Mouse (Mus musculus) liver, embryonic 15.5 days (tissue): Measurements from ENCODE around the gene Fbxl13. TPM values are rescaled to one million over a fixed set of nuclear protein-coding genes. Genes with fewer than 3 reads are reported as not detected.

ENCODE experiments used
- ATAC-seq: fragments of 200-750 bp; cut with Nextera tagmentation; 2 replicates; pipeline ENCODE4 v1.8.0; 2017; ENCODE audit warnings: moderate number of reproducible peaks, mild to moderate bottlenecking, moderate library complexity; ENCODE audit not compliant: insufficient read depth
- H3K27ac ChIP-seq: fragments of 300-500 bp; sonication (generic); replicated peaks from 2 replicates; pipeline ENCODE4 v1.5.1; 2015; ENCODE audit warnings: mild to moderate bottlenecking, inconsistent platforms
- H3K27me3 ChIP-seq: fragments of 300-500 bp; sonication (generic); 2 replicates; pipeline ENCODE4 v1.6.1; 2015; ENCODE audit warnings: mild to moderate bottlenecking, inconsistent platforms
- H3K36me3 ChIP-seq: fragments of 300-500 bp; sonication (generic); replicated peaks from 2 replicates; pipeline ENCODE4 v1.6.1; 2015; ENCODE audit warnings: moderate library complexity, mild to moderate bottlenecking, inconsistent platforms
- H3K4me1 ChIP-seq: fragments of 300-500 bp; sonication (generic); replicated peaks from 2 replicates; pipeline ENCODE4 v1.6.1; 2015; ENCODE audit warnings: inconsistent platforms
- H3K4me2 ChIP-seq: fragments of 300-500 bp; sonication (generic); 2 replicates; pipeline ENCODE4 v1.6.1; 2015; ENCODE audit warnings: moderate library complexity, mild to moderate bottlenecking, inconsistent platforms
- H3K4me3 ChIP-seq: fragments of 300-500 bp; sonication (generic); replicated peaks from 2 replicates; pipeline ENCODE4 v1.5.1; 2015; ENCODE audit warnings: mild to moderate bottlenecking, inconsistent platforms
- H3K9ac ChIP-seq: fragments of 300-500 bp; sonication (generic); 2 replicates; pipeline ENCODE4 v1.6.1; 2015; ENCODE audit warnings: moderate library complexity, mild to moderate bottlenecking, inconsistent platforms
- H3K9me3 ChIP-seq: fragments of 300-500 bp; sonication (generic); replicated peaks from 2 replicates; pipeline ENCODE4 v1.6.1; 2016; ENCODE audit warnings: inconsistent platforms
- WGBS: fragments of 180-500 bp; shearing (Covaris S2); methylation state at CpG from one replicate; pipeline ENCODE4 v1.1.7; 2015; ENCODE audit warnings: mixed read lengths; ENCODE audit not compliant: insufficient replicate concordance; 5-methylcytosine and 5-hydroxymethylcytosine counted together
- polyA plus RNA-seq: library from polyadenylated mRNA; unstranded; fragments of >200 nt; fragmentation: Nextera tagmentation; extraction: Ambion mirVana; gene quantifications from 2 replicates; pipeline ENCODE4 v1.2.1, GENCODE M21; 2015

The Fbxl13 gene
- polyA plus RNA-seq, 1 experiment from 2014 or later: 0.08 TPM

DNA sequence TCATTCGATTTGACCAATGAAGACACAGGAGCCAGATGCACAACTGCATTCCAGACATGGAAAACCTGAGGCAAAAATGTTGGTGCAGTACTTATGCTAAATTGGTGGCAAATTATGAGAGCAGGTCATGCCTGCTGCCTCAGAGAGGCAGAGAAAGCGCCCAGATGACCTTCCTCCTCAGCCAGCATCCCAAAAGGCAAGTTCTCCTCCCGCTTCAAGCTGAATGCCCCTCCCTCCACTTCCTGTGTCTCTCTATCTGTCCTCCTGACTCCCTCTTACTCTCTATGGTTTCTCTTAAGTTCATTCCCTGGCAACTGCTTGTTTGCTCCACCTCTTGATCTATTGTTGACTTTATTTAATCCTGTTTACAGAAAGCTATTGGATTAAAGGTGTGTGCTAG is 150.7 kb downstream of the Fbxl13 start:
- 25% methylated on average over 3 of the region's 3 CpGs for WGBS
- ATAC-seq: no peak
- H3K4me3 ChIP-seq: no peak overlapping the region

DNA sequence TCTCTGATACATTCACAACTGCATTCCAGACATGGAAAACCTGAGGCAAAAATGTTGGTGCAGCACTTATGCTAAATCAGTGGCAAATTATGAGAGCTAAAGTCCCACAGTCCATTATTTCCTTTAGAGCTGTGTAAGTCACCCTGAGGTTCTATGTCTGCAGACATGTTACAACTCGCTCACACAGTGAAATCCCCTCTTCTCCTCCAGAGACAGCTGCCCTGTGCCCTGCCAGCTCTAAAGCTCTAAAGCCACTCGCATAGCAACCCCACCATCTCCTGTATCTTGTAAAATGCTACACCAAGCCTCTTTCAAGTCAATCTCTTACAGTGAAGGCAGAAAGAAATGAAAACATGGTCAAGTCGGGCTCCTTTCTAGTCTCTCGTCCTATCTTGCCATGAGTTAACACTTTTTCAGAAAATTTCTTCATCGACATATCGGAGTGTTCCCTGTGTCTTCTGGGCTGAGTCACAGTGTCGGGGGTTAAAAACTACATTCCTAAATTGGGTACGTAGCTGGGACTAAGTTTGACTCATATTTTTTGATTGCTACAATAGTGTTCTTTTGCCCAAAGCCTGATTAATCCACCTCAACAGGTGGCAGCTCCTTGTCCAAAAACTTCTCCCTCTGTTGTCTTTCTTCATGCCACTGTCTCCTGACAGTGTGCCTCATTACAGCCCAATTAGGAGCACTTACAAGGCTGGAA is 152.0 kb downstream of the Fbxl13 start:
- Histone ChIP-seq H3K9ac (no peak overlapping the region), H3K4me1 (no peaks in the 10 kb centered on the region), H3K9me3 (no peaks in the 10 kb centered on the region), H3K36me3 (no peaks in the 10 kb centered on the region), H3K27me3 (no peaks in the 10 kb centered on the region), H3K4me3 (no peak overlapping the region), H3K4me2 (no peak overlapping the region), H3K27ac (no peak overlapping the region)
- 63% methylated on average over 8 of the region's 8 CpGs for WGBS
- no peak for ATAC-seq

More for the DNA sequence above, 150.7 kb downstream of the Fbxl13 start:
- Histone ChIP-seq H3K9ac (no peak overlapping the region), H3K36me3 (no peaks in the 10 kb centered on the region), H3K27ac (no peak overlapping the region), H3K27me3 (no peaks in the 10 kb centered on the region), H3K9me3 (no peaks in the 10 kb centered on the region), H3K4me1 (no peaks in the 10 kb centered on the region), H3K4me2 (no peak overlapping the region)

DNA sequence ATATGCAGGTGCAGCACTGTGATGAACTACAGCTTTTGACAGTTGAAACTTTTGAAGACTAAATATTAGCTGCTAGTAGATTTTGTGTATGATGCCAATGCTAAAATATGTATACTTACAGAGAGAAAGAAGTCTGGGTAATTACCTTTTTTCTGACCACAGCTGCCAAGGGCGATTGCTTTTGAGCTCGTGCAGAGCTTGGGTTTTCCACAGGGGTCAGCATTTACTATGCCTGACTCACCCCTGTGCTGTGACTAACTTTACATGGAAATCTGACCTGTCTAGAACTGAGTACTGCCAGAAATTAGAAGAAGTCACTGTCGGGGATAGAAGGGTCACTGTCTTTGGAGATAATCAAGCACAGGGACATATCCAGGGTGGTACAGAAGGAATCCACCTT is 153.2 kb downstream of the Fbxl13 start:
- no peak overlapping the region for H3K4me2 ChIP-seq
- no peak for ATAC-seq
- no peak overlapping the region for H3K9ac ChIP-seq
- H3K27me3 ChIP-seq: no peaks in the 10 kb centered on the region
- H3K27ac ChIP-seq: no peak overlapping the region
- 59% methylated on average over 3 of the region's 3 CpGs for WGBS
- no peak overlapping the region for H3K4me3 ChIP-seq
- H3K9me3 ChIP-seq: no peaks in the 10 kb centered on the region
- H3K36me3 ChIP-seq: no peaks in the 10 kb centered on the region
- H3K4me1 ChIP-seq: no peaks in the 10 kb centered on the region

DNA sequence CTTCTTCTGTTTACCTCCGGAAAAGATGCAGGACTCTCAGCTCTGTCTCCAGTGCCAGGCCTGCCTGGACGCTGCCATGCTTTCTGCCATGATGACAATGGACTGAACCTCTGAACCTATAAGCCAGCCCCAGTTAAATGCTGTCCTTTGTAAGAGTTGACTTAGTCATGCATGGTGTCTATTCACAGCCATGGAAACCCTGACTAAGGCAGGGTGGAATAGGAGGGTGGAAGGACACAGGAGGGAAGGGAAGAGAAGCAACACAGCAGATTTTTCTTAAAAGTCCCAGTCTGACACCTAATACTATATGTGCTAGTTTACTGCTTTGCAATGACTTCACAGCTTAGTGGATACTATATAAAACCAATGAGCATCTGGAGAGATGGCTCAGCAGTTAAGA is 154.0 kb downstream of the Fbxl13 start:
- 57% methylated on average over 2 of the region's 2 CpGs for WGBS
- Histone ChIP-seq H3K27me3 (no peaks in the 10 kb centered on the region), H3K9ac (no peak overlapping the region), H3K27ac (no peak overlapping the region), H3K4me2 (no peak overlapping the region), H3K9me3 (no peaks in the 10 kb centered on the region), H3K4me1 (no peaks in the 10 kb centered on the region), H3K4me3 (no peak overlapping the region), H3K36me3 (no peaks in the 10 kb centered on the region)
- ATAC-seq: no peak

DNA sequence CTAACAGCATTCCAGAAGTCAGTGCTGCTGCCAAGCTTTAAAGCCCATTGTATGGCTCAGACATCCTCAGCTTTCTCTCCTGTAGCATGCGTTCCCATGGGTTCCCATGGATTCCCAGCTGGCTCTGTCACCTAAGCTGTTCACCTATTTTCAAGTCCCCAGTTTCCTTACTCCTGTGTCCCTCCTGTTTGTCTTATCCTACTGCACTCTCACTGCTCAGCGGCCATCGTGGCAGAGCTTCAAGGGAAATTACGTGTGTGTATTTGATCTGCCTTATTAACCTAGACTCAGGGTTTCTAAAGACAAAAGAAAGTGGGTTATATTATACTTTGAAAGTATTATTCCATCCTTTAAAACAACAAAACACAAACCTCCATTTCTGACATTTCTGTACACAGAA is 156.3 kb downstream of the Fbxl13 start:
- no peaks in the 10 kb centered on the region for H3K36me3 ChIP-seq
- 71% methylated on average over 4 of the region's 4 CpGs for WGBS
- ATAC-seq: no peak
- no peaks in the 10 kb centered on the region for H3K27me3 ChIP-seq
- no peak overlapping the region for H3K4me2 ChIP-seq
- no peak overlapping the region for H3K9ac ChIP-seq
- H3K4me1 ChIP-seq: no peaks in the 10 kb centered on the region
- no peak overlapping the region for H3K27ac ChIP-seq
- no peaks in the 10 kb centered on the region for H3K9me3 ChIP-seq
- H3K4me3 ChIP-seq: no peak overlapping the region

DNA sequence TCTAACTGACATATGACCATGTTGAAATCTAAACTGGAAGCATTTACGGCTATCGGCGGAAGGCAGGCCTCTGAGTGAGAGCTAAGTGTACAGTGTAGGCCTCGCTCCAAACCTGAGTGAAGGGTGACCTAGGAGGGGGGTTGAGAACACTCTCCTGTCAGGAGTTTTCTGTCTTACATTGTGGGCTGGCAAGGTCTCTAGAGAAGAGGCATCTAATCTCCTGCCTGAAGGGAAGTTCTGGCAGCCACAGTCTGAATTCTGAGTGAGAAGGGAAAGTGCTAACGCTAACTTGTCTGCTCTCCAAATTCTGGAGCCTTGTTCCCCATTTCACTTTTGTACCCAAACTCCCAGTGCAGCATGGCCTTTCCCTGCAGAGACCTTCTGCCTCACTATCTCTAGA is 156.9 kb downstream of the Fbxl13 start:
- 75% methylated on average over 5 of the region's 5 CpGs for WGBS
- Histone ChIP-seq H3K9me3 (no peaks in the 10 kb centered on the region), H3K4me1 (no peaks in the 10 kb centered on the region), H3K9ac (no peak overlapping the region), H3K27me3 (no peaks in the 10 kb centered on the region), H3K4me2 (no peak overlapping the region), H3K27ac (no peak overlapping the region), H3K36me3 (no peaks in the 10 kb centered on the region), H3K4me3 (no peak overlapping the region)
- no peak for ATAC-seq

DNA sequence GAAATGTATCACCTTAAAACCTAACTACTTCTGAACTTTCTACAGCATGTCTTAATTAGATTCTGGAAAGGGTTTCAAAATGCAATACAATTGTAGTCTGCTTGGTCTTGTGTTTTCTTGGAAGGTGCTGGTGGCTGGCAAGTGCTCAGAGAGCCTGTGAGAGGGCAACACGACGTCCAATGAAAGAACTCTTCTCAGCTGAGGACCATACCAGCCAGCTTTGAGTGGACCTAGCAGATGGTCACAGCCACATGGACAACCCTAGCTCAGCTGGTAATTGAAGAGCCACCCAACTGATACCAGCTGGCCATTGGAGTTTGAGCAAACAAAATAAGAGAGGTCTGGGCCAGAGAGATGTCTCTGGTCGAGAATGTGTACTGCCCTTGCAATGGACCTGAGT is 157.7 kb downstream of the Fbxl13 start:
- H3K4me2 ChIP-seq: no peak overlapping the region

DNA sequence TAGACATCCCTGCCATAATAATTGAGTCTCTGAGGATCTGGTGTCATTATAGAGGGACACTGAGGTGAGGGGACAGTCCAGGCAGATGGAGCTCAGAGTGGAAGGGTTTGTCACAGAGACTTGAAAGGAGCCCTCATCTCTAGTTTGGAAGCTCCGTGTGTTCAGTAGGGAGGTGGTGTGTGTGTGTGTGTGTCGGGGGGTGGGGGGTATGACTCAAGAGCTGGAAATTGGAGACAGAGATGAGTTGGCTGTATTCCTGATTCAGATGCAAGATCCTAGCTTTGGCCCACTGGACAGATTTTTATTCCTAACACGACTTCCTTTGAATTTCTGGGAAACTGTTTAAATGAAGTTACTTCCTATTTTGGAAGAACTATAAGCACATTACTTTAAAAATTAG is 158.1 kb downstream of the Fbxl13 start:
- 65% methylated on average over 3 of the region's 3 CpGs for WGBS
- Histone ChIP-seq H3K36me3 (no peaks in the 10 kb centered on the region), H3K9me3 (no peaks in the 10 kb centered on the region), H3K4me2 (no peak overlapping the region), H3K4me1 (no peaks in the 10 kb centered on the region), H3K4me3 (no peak overlapping the region), H3K9ac (no peak overlapping the region), H3K27ac (no peak overlapping the region), H3K27me3 (no peaks in the 10 kb centered on the region)
- ATAC-seq: no peak

More for the DNA sequence above, 157.7 kb downstream of the Fbxl13 start:
- Histone ChIP-seq H3K4me3 (no peak overlapping the region), H3K27ac (no peak overlapping the region), H3K4me1 (no peaks in the 10 kb centered on the region), H3K27me3 (no peaks in the 10 kb centered on the region), H3K9me3 (no peaks in the 10 kb centered on the region), H3K36me3 (no peaks in the 10 kb centered on the region), H3K9ac (no peak overlapping the region)
- 59% methylated on average over 3 of the region's 3 CpGs for WGBS
- no peak for ATAC-seq

DNA sequence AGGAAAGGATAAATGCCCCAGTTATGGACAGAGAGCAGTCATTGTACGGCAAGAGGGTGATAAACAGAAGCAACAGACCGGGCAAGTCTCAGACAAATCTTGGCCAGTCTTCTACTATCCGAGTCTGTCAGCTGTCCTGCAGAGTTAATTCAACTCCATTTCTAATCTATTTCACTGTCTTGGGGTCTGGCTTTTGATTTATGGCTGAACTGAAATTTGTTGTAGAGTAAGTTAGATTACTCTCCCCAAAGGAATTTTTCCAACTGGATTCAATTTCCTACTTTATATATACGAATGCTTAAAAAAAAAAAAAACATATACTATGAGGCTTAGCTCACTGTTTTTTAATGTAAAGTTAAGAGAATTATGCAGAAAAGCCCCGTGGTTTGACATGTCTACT is 158.6 kb downstream of the Fbxl13 start:
- Histone ChIP-seq H3K36me3 (no peaks in the 10 kb centered on the region), H3K4me2 (no peak overlapping the region), H3K27me3 (no peaks in the 10 kb centered on the region), H3K4me3 (no peak overlapping the region), H3K9ac (no peak overlapping the region), H3K27ac (no peak overlapping the region), H3K9me3 (no peaks in the 10 kb centered on the region), H3K4me1 (no peaks in the 10 kb centered on the region)
- no peak for ATAC-seq
- 62% methylated on average over 5 of the region's 5 CpGs for WGBS

DNA sequence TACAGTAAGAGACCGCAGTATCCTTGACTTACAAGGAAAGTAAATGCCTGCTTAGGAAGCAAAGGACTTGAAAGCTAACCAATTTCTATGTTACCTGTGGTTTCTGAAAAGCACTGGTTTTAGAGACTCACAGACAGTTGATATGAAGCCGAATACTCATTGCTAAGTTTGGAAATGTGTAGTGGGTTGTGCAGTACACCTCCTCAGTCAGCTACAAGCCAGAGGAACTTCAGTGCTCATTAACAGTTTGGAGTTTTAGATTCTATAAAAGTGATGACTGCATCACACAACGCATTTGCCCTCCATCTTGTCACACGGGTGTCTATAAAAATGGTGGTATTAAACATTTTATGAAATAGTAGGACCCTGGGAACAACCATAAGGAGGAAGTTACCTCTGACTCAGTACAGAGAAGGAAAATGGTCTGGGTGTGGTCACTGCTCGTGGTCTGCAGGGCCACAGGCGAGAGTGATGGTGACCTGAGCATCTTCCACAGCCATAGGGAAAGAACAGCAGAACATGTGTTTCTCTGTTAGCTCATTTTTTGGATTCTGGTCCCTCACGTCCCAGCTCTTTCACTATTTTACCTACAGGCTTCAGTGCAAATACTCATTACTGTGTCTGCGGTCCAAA is 160.1 kb downstream of the Fbxl13 start:
- H3K9ac ChIP-seq: no peak overlapping the region

DNA sequence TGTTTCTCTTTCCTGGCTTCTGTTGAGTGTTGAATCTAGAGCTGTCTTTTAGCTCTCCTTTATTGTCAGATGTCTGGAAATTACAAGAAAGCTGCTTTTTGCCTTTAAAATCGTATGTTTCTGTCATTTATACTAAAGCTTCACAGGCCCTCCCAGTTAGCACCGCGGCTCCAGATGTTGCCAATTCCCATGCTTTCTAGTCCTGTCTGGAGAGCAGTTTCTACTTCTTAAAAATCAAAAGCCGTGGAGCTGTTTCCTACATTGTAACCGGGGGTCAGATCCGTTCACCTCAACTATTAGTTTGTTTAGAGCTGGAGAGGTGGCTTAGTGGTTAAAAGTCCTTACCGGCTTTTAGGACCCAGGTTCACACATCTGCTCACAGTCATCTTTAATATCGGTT is 162.2 kb downstream of the Fbxl13 start:
- no peaks in the 10 kb centered on the region for H3K9me3 ChIP-seq
- WGBS: 80% methylated on average over 8 of the region's 8 CpGs
- no peaks in the 10 kb centered on the region for H3K27me3 ChIP-seq
- no peak overlapping the region for H3K4me3 ChIP-seq
- no peak overlapping the region for H3K9ac ChIP-seq
- no peak overlapping the region for H3K27ac ChIP-seq
- ATAC-seq: no peak
- H3K36me3 ChIP-seq: 0 out of 2 replicates have a peak, but pooled peaks cover 6% of the 10 kb centered on the region
- no peak overlapping the region for H3K4me2 ChIP-seq
- H3K4me1 ChIP-seq: no peaks in the 10 kb centered on the region

More for the DNA sequence above, 160.1 kb downstream of the Fbxl13 start:
- no peaks in the 10 kb centered on the region for H3K27me3 ChIP-seq
- no peaks in the 10 kb centered on the region for H3K9me3 ChIP-seq
- no peaks in the 10 kb centered on the region for H3K4me1 ChIP-seq
- H3K4me2 ChIP-seq: no peak overlapping the region
- no peak overlapping the region for H3K27ac ChIP-seq
- ATAC-seq: no peak
- H3K4me3 ChIP-seq: no peak overlapping the region
- 66% methylated on average over 8 of the region's 8 CpGs for WGBS
- 0 out of 2 replicates have a peak, but pooled peaks cover 6% of the 10 kb centered on the region for H3K36me3 ChIP-seq
